In the genomic region with DNA sequence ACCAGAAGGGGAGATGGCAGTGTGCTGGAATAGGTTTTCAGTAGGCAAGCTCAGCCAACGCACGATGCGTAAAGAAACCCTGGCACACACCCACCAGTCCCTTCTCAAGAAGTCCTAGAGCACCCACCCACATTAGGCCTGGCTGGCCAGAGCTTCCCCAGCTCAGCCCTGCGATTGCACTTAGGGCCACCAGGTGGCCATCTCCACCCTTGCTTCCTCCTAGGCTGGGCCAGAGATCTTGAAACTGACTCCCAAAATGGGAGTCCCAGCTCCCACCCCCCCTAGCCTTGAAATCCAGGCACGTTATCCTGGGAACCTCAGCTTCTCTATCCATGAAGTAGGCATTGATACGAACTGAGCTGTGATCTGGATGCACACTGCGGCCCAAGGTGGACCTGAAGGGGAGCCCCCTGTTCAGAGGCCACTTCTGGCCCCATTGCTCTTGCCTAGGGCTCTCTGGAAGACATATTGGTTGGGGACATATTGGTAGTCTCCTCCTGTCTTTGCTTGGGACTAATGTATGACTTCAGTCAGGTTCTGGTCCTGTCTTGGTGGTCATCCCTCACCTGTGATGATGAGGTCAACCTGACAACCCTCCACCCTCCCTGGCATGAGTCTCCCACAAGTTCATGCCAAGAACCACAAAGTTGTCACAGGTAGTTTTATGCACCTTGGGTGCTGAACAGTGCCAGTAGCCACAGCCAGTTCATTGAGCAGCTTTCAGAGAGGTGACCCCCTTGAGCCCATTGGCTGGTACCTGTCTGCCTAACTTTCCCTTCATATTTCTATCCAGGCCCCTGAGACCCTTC, we compare ENCODE assay signal across 8 mouse cellular contexts. TPM values are rescaled to one million over a fixed set of nuclear protein-coding genes. Genes with fewer than 3 reads are reported as not detected.
DNase-seq lines count a peak whose midpoint lies in the region; ATAC-seq and TF ChIP-seq lines count a peak whose summit lies in the region.

No protein-coding gene starts in this region.

- no peak overlapping the region for H3K27ac ChIP-seq in heart, postnatal 0 days (ENCODE audit: low read depth)
- no peak overlapping the region for H3K27ac ChIP-seq in limb, embryonic 11.5 days (replicated peaks; ENCODE audit: low read depth, low read length)
- H3K27ac ChIP-seq in small intestine, adult 2 months (ENCODE audit: insufficient read depth, low read depth, low read length), result no peak overlapping the region

- no peak overlapping the region for H3K4me2 ChIP-seq in heart, postnatal 0 days (ENCODE audit: low read depth, low read length)
- no peak overlapping the region for H3K4me2 ChIP-seq in limb, embryonic 11.5 days (ENCODE audit: low read depth, severe bottlenecking)

- H3K9ac ChIP-seq in heart, postnatal 0 days (replicated peaks; ENCODE audit: low read depth, low read length), result no peak overlapping the region
- H3K9ac ChIP-seq in limb, embryonic 11.5 days (ENCODE audit: low read length), result no peak overlapping the region

- H3K4me3 ChIP-seq in heart, postnatal 0 days (ENCODE audit: low read depth, low read length), result no peak overlapping the region
- no peak overlapping the region for H3K4me3 ChIP-seq in limb, embryonic 11.5 days (ENCODE audit: low read depth, low read length)
- H3K4me3 ChIP-seq in small intestine, adult 2 months (ENCODE audit: low read depth, low read length), result no peak overlapping the region

- no peaks in the 10 kb centered on the region for H3K36me3 ChIP-seq in heart, postnatal 0 days (replicated peaks; ENCODE audit: control insufficient read depth, insufficient read depth, low read length)
- H3K36me3 ChIP-seq in limb, embryonic 11.5 days (ENCODE audit: control insufficient read depth, insufficient read depth, low read length), result no peaks in the 10 kb centered on the region
- H3K36me3 ChIP-seq in small intestine, adult 2 months (ENCODE audit: control insufficient read depth, insufficient read depth, low read length), result no peaks in the 10 kb centered on the region

- ATAC-seq in heart, postnatal 0 days (ENCODE audit: insufficient read depth, low read depth), result peak; percentile 37
- no peak for ATAC-seq in limb, embryonic 11.5 days (ENCODE audit: insufficient number of reproducible peaks, low FRiP score, low TSS enrichment, low read depth)

- H3K27me3 ChIP-seq in heart, postnatal 0 days (ENCODE audit: control insufficient read depth, insufficient read depth, low read length), result no peaks in the 10 kb centered on the region
- no peaks in the 10 kb centered on the region for H3K27me3 ChIP-seq in limb, embryonic 11.5 days (ENCODE audit: control insufficient read depth, insufficient read depth, low read length)
- H3K27me3 ChIP-seq in small intestine, adult 2 months (ENCODE audit: control insufficient read depth, insufficient read depth, low read length), result no peaks in the 10 kb centered on the region

- peak; percentile 34 for DNase-seq in gastrocnemius, adult 18-20 months (ENCODE audit: low spot score)
- no peak for DNase-seq in gastrocnemius, postnatal 25 days
- peak; percentile 49 for DNase-seq in thymus, postnatal 0 days (ENCODE audit: low spot score)
- DNase-seq in thymus, postnatal 25 days, result no peak
- DNase-seq in cerebellum, postnatal 10 days, result peak; percentile 88
- DNase-seq in heart, postnatal 0 days (ENCODE audit: low spot score), result peak; percentile 63
- DNase-seq in limb, embryonic 11.5 days (ENCODE audit: low spot score), result peak; percentile 52

- 39% methylated on average over 7 of the region's 7 CpGs for WGBS in heart, postnatal 0 days
- WGBS in limb, embryonic 11.5 days, result 43% methylated on average over 7 of the region's 7 CpGs
- 54% methylated on average over 7 of the region's 7 CpGs for WGBS in small intestine, adult 2 months

- no peaks in the 10 kb centered on the region for H3K4me1 ChIP-seq in heart, postnatal 0 days (ENCODE audit: control insufficient read depth, insufficient read depth)
- H3K4me1 ChIP-seq in limb, embryonic 11.5 days (ENCODE audit: control insufficient read depth, insufficient read depth, low read length), result no peaks in the 10 kb centered on the region
- peaks cover 25% of the 10 kb centered on the region for H3K4me1 ChIP-seq in small intestine, adult 2 months (ENCODE audit: control insufficient read depth, insufficient read depth, insufficient read length, low read length)

- TF ChIP-seq POLR2A in small intestine, adult 2 months (IDR thresholded peaks at IDR 0.05; ENCODE audit: low read depth, low read length), result no peak

- peak; percentile 80 for TF ChIP-seq CTCF in heart, postnatal 0 days (IDR thresholded peaks at IDR 0.05; ENCODE audit: low read depth)
- peak; percentile 79 for TF ChIP-seq CTCF in small intestine, adult 2 months (IDR thresholded peaks at IDR 0.05; ENCODE audit: extremely low read depth, insufficient read length, insufficient replicate concordance, low read depth, low read length)

- no peak for TF ChIP-seq EP300 in heart, postnatal 0 days (IDR thresholded peaks at IDR 0.05; ENCODE audit: low read depth)

- H3K9me3 ChIP-seq in heart, postnatal 0 days (replicated peaks; ENCODE audit: control insufficient read depth, low read length), result no peaks in the 10 kb centered on the region
- no peaks in the 10 kb centered on the region for H3K9me3 ChIP-seq in limb, embryonic 11.5 days (ENCODE audit: control insufficient read depth, low read length)

RNA-seq across cellular contexts. Expression of gene Grap, which starts 13.1 kb away (rescaled TPM):
- 1 to 10 TPM; 2.0 to 2.7 TPM for total RNA-seq in gastrocnemius, adult 18-20 months (2021)
- total RNA-seq in gastrocnemius, postnatal 25 days (2021), result 1 to 10 TPM; 4.0 to 5.9 TPM
- polyA plus RNA-seq in thymus, postnatal 0 days (2015; fragmentation: Nextera tagmentation; extraction: Ambion mirVana), result 59.0 and 88.7 TPM in 2 replicates
- total RNA-seq in heart, postnatal 0 days (2014; rRNA removed; ENCODE audit: low replicate concordance), result 4.3 and 10.1 TPM in 2 replicates
- 10.3 and 11.0 TPM in 2 replicates for polyA plus RNA-seq in heart, postnatal 0 days (2015; fragmentation: Nextera tagmentation; extraction: Ambion mirVana)
- polyA plus RNA-seq in limb, embryonic 11.5 days (2014; fragmentation: Nextera tagmentation; extraction: Ambion mirVana), result 4.1 and 5.2 TPM in 2 replicates
- 3.4 and 7.7 TPM in 2 replicates for polyA plus RNA-seq in small intestine, adult 2 months (2012; rRNA removed)

RNA-seq across cellular contexts. Expression of gene Fam83g, which starts 17.7 kb away (rescaled TPM):
- 1 to 10 TPM in 1 of 2 experiments, under 1 TPM in 1; 0.57 to 1.1 TPM for total RNA-seq in gastrocnemius, adult 18-20 months (2021)
- under 1 TPM; 0.10 to 0.29 TPM for total RNA-seq in gastrocnemius, postnatal 25 days (2021)
- polyA plus RNA-seq in thymus, postnatal 0 days (2015; fragmentation: Nextera tagmentation; extraction: Ambion mirVana), result 5.5 and 5.6 TPM in 2 replicates
- 0.62 and 2.6 TPM in 2 replicates for total RNA-seq in heart, postnatal 0 days (2014; rRNA removed; ENCODE audit: low replicate concordance)
- polyA plus RNA-seq in heart, postnatal 0 days (2015; fragmentation: Nextera tagmentation; extraction: Ambion mirVana), result 0.15 and 0.18 TPM in 2 replicates
- 1.4 and 1.5 TPM in 2 replicates for polyA plus RNA-seq in limb, embryonic 11.5 days (2014; fragmentation: Nextera tagmentation; extraction: Ambion mirVana)
- 15.8 and 33.8 TPM in 2 replicates for polyA plus RNA-seq in small intestine, adult 2 months (2012; rRNA removed)

RNA-seq across cellular contexts. Expression of gene Slc5a10, which starts 54.4 kb away (rescaled TPM):
- total RNA-seq in gastrocnemius, adult 18-20 months (2021), result not detected
- not detected for total RNA-seq in gastrocnemius, postnatal 25 days (2021)
- 0.10 and 0.32 TPM in 2 replicates for polyA plus RNA-seq in thymus, postnatal 0 days (2015; fragmentation: Nextera tagmentation; extraction: Ambion mirVana)
- not detected in 2 replicates for total RNA-seq in heart, postnatal 0 days (2014; rRNA removed; ENCODE audit: low replicate concordance)
- polyA plus RNA-seq in heart, postnatal 0 days (2015; fragmentation: Nextera tagmentation; extraction: Ambion mirVana), result not detected in 2 replicates
- 0.10 and 0.11 TPM in 2 replicates for polyA plus RNA-seq in limb, embryonic 11.5 days (2014; fragmentation: Nextera tagmentation; extraction: Ambion mirVana)
- not detected in 2 replicates for polyA plus RNA-seq in small intestine, adult 2 months (2012; rRNA removed)

Comparison
In these comparisons a context has a peak if more than half of its experiments do, and no peak if none do; other contexts are left out.
1. DNase-seq: peak in gastrocnemius, adult 18-20 months (single experiment), thymus, postnatal 0 days (single experiment), cerebellum, postnatal 10 days (2 of 2), heart, postnatal 0 days (single experiment) and limb, embryonic 11.5 days (single experiment); none in gastrocnemius, postnatal 25 days (single experiment) and thymus, postnatal 25 days (single experiment).